Mouse (Mus musculus) heart, postnatal 14 days (tissue): ENCODE measurements around the gene Slc6a4. TPM values are rescaled to one million over a fixed set of nuclear protein-coding genes. Genes with fewer than 3 reads are reported as not detected.
A peak's percentile ranks its signal among the peaks of the same experiment; 100 is the strongest.
"Not testable (repeated sequence)": the region's sequence is repeated elsewhere in the genome, so short reads cannot be mapped to it uniquely, and the experiment has no call there.

Source experiments
- DNase-seq, 2 experiments: peaks; one replicate each; pipeline ENCODE4 v3.0.0; 2021 to 2022
- intact Hi-C: fragments of 180-260 bp; cut with DNase I; formaldehyde crosslinking; loops from one replicate; pipeline ENCODE4 v1.15.1; 2025
- total RNA-seq, 2 experiments: library from RNA; stranded (reverse); gene quantifications; 2 replicates each; pipeline ENCODE4 v1.2.3; 2021

The Slc6a4 gene
- total RNA-seq, 2 experiments from 2014 or later, result 1.2 to 1.4 TPM

DNA sequence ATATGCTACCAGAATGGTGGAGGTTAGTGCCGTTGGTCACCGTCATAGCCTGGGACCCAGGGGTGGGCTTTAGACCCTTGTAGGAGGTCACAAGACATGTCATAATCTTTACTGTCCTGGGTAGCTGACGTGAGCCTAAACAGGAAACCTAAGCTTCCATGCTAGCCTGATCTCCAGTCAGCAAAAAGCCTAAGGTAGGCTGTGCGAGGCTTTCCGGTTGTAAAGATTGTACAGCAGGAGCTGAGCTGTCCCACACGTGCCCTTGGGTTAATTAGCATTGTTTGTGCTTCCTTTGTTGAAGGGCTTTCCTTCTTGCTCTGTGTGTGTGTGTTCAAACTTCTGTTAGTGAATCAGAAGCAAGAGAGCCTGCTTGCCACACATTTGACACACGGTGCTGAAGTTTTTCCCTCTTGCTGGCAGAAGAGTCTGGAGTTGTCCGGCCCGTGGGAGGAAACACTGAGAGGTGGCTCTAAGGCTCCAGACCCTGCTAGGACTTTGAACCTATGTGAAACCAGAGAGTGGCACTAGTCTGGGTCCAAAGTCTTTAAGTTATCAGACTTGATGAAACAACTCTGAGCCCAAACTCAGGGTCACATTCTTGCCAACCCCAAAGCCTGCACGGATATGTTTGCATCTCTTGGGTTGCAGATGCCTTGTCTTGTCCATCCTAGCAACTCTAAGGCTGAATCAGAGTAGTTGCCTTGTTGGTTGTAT is 12.5 kb downstream of the Slc6a4 start:
- DNase-seq, result no peak
- intact Hi-C loops, result no loop called here

DNA sequence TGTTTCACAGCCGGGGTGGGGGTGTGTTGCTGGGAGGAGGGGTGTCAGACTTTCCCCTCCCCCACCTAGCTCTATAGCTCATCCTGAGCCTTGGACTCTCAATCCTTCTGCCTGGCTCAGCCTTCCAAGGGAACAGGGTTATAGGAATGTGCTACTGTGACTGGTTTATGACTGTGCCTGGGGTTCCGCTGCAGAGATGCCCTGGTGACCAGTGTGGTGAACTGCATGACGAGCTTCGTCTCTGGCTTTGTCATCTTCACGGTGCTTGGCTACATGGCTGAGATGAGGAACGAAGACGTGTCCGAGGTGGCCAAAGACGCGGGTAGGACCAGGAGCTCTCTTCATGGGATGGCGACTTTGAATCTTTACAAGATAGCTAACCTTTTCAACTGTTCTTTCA is 19.6 kb downstream of the Slc6a4 start:
- DNase-seq, result no peak
- intact Hi-C loops, result no loop called here

- DNase-seq, result no peak
- intact Hi-C loops, result no loop called here
Observed at GRCm38 (mm10) chr11:77019539-77019938, 21.1 kb downstream of the Slc6a4 start.

DNA sequence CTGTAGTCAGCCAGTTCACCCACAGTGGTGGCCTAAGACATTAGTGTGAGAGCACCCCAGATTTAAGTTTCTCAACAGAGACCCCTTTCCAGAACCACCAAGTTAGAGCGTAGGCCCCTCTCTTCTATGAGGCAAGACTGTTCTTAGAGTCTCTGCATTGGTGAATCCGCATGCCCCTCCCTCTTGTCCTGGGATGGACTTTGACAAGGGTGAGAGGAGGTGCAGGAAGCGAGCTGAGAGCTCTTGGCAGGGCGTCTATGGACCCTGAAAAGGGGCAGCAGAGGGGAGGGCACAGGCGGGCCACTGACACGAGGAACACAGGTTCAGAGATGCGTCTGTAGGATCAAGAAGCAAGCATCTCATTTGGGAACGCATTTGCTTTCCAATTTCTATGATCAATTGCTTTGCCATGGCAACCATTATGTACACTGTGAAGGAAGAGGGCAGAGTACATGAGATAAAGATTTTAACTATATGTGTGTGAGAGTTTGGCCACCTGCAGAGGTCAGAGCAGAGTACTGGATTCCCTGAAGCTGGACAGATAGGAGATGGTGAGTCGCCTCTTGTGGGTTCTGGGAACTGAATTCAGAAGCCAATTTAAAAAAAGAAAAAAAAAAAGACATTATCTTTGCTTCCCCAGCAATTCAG is 23.5 kb downstream of the Slc6a4 start:
- intact Hi-C loops, result no loop called here
- DNase-seq, result no peak

DNA sequence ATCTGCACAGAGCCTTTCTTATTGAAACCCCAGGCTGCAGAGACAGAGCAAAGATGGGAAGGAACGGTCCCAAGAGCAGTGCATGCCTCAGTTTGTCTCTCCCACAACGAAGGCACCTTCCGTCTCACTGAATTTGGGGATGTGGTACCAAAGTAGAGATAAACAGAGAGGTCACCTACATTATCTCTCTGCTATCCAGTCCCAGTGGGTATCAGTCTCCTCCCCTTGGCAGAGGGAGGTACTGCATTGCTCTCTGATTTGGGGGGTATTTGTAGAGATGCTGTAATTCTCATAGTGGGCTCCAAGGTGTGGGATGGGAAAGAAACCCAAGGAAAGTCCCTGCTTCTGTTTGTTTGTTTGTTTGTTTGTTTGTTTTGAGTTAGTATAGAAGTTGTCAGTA is 28.2 kb downstream of the Slc6a4 start:
- no peak for DNase-seq
- intact Hi-C loops, result no loop called here

- intact Hi-C loops, result no loop called here
- no peak for DNase-seq
Observed at GRCm38 (mm10) chr11:77028157-77028556, 29.8 kb downstream of the Slc6a4 start.

GRCm38 (mm10) chr11:77031151-77031934 is 32.9 kb downstream of the Slc6a4 start:
- DNase-seq, result no peak
- intact Hi-C loops, result no loop called here

- no peak for DNase-seq
- intact Hi-C loops, result no loop called here
Observed at GRCm38 (mm10) chr11:77041891-77042290, 43.5 kb downstream of the Slc6a4 start.

DNA sequence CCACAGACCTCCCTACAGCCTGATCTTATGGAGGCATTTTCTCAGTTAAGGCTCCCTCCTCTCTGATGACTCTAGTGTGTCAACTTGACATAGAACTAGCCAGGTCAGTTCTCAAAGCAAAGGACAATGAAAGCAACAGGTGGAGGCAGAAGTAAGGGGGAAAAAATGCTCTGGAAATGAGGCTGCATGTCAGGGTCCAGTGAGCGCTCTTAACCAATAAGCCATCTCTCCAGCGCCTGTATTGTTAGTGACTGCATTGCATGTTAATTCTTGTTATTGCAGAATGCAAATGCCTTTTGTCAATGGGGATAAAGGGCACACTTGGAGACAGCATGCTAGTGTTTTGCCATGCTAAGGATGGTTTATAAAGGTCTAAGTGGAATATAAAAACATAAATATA is 44.4 kb downstream of the Slc6a4 start:
- no peak for DNase-seq
- intact Hi-C loops, result no loop called here

- intact Hi-C loops, result no loop called here
- DNase-seq, result peak; percentile 13 to 18
Observed at GRCm38 (mm10) chr11:77061951-77062350, 63.5 kb downstream of the Slc6a4 start.

- no peak for DNase-seq
- intact Hi-C loops, result no loop called here
Observed at GRCm38 (mm10) chr11:77063406-77063805, 65.0 kb downstream of the Slc6a4 start.

- no peak for DNase-seq
- intact Hi-C loops, result no loop called here
Observed at GRCm38 (mm10) chr11:77068825-77069224, 70.4 kb downstream of the Slc6a4 start.

DNA sequence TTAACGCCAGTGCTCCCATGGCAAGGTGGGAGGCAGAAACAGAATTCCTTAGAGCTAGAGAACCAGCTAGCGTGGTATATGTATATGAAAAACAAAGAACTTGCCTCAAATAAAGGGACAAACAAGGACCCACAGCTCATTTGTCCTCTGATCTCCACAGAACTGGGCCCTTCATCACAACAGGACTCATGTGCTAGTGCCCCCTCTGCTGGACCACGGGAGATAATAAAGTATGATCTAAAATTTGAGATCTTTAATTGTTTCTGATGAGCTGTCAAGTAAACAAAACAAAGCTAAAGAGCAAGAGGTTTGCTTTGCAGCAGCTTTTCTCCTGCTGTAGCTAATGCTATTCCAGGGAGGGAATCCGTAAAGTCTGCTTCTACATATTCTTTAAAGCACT is 72.3 kb downstream of the Slc6a4 start:
- peak; percentile 16 to 35 for DNase-seq
- intact Hi-C loops, result loop anchor here (5.0 kb wide), 1 partner anchor 73 kb away; the partner anchor contains the start of gene Slc6a4

- intact Hi-C loops, DNase-seq: not testable (repeated sequence)
Observed at GRCm38 (mm10) chr11:77077331-77077730, 78.9 kb downstream of the Slc6a4 start.

- no peak for DNase-seq
- intact Hi-C loops, result no loop called here
Observed at GRCm38 (mm10) chr11:77077792-77078191, 79.4 kb downstream of the Slc6a4 start.

DNA sequence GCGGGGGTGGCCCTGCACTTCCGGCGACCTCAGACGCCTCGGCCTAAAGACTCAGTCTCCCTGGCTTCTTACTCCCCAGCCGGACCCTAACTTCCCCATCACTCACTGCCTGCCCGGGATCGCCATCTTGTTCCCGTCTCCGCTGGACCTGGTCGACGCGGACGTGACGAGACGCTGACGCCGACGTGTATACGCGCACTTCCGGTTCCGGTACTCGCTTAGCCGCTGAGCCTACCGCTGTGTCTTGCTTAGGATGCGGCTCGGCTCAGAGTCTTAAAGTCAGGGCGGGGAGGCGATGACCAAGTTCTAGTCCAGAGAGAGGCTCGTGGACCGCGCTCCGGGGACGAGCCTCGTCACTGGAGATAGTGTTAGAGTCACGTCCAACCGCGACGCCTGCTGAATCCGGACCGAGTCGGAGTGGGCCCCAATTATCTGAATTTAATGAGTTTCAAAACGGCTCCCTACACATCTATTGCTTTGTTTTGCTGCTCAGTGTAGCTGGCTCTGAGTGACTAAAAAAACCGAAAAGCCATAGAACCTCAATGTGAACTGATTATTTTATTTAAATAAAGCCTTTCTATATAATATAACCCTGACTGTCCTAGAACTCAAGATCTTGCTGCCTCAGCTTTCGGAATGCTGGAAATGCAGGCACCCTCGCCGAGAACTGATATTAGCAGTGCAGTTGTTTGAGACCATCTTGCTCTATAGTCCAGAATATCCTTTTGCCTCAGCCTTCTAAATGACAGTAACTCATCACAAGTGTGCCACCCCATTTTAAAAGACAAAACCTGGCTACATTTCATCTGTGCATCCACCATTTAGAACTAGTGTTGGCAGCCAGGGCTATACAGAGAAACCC is 80.1 kb downstream of the Slc6a4 start, which contains the start of gene Nsrp1:
Gene Nsrp1 (minus strand): TSS at position 163 of the 862 bp plus-strand sequence.
- intact Hi-C loops, result no loop called here

GRCm38 (mm10) chr11:77079361-77079760 is 81.0 kb downstream of the Slc6a4 start:
- intact Hi-C loops, result no loop called here
- no peak for DNase-seq

More for the DNA sequence above, 80.1 kb downstream of the Slc6a4 start, which contains the start of gene Nsrp1:
- DNase-seq, result peak; percentile 89 to 94
